ENCODE assay signal across 16 mouse cellular contexts in the genomic region with DNA sequence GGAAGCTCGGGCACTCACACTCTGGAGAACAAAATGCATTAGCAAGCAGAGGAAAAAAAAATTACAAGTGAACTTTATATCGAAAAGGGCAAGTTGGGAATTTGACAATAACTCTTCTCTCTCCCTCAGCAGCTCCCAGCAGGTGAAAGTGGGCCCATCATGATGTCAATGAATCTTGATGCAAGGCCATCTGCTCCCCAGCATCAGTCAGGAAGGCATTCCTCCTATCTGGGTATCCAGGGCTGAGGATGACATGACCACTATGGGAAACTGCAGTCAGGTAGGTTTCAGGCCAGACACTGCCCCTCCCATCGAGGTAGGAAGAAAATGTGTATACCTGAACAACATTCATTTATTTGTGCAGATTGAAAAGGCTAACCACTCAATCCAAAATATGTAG.
"Had no signal": no experiment of that assay in that cellular context is flagged by ENCODE, and none has a peak within 500 bp of the region (broad histone marks: within the 10 kb centered on the region; RNA-seq: fewer than 3 reads in every experiment).

No protein-coding gene starts in this region.

- DNase-seq: gastrocnemius, postnatal 14 days; gastrocnemius, postnatal 36 days; heart, adult 11 months; heart, adult 2 months; heart, postnatal 14 days; heart, postnatal 36 days; kidney, adult 11 months; kidney, adult 2 months; kidney, postnatal 10 days; kidney, postnatal 25 days; kidney, postnatal 4 days; liver; liver, embryonic 13.5 days; liver, postnatal 0 days had no signal

- ATAC-seq: hindbrain, postnatal 0 days; intestine, embryonic 16.5 days; liver, postnatal 0 days had no signal
